Mouse (Mus musculus) ovary, postnatal 10 days (tissue): ENCODE measurements at regions not wholly inside any gene's neighbourhood (a gene's known extent, or its start where the extent isn't known, plus 50 kb on each side); places are given as distances from the start of the nearest gene placed in this dataset.

Experiments
- DNase-seq: peaks from one replicate; pipeline ENCODE4 v3.0.0; 2022; ENCODE audit warnings: low spot score

GRCm38 (mm10) chr8:78013101-78013500, 200.0 kb upstream of the Ttc29 start:
- DNase-seq: no peak

GRCm38 (mm10) chr8:78018430-78019180, 194.5 kb upstream of the Ttc29 start:
- no peak for DNase-seq

- no peak for DNase-seq
Measured at GRCm38 (mm10) chr8:78021473-78021872, 191.6 kb upstream of the Ttc29 start.

GRCm38 (mm10) chr8:78022986-78023385, 190.1 kb upstream of the Ttc29 start:
- DNase-seq: no peak

GRCm38 (mm10) chr8:78023467-78023866, 189.6 kb upstream of the Ttc29 start:
- DNase-seq: no peak

- no peak for DNase-seq
Measured at GRCm38 (mm10) chr8:78023936-78024335, 189.2 kb upstream of the Ttc29 start.

GRCm38 (mm10) chr8:78024964-78025363, 188.1 kb upstream of the Ttc29 start:
- no peak for DNase-seq

- no peak for DNase-seq
Measured at GRCm38 (mm10) chr8:78027371-78027770, 185.7 kb upstream of the Ttc29 start.

GRCm38 (mm10) chr8:78028928-78029327, 184.2 kb upstream of the Ttc29 start:
- DNase-seq: no peak

GRCm38 (mm10) chr8:78031811-78032210, 181.3 kb upstream of the Ttc29 start:
- no peak for DNase-seq

- DNase-seq: no peak
Measured at GRCm38 (mm10) chr8:78034687-78035086, 178.4 kb upstream of the Ttc29 start.

- no peak for DNase-seq
Measured at GRCm38 (mm10) chr8:78037218-78037617, 175.9 kb upstream of the Ttc29 start.

- no peak for DNase-seq
Measured at GRCm38 (mm10) chr8:78046691-78047090, 166.4 kb upstream of the Ttc29 start.

GRCm38 (mm10) chr8:78050768-78051167, 162.3 kb upstream of the Ttc29 start:
- DNase-seq: no peak

- DNase-seq: no peak
Measured at GRCm38 (mm10) chr8:78054435-78054834, 158.7 kb upstream of the Ttc29 start.

GRCm38 (mm10) chr8:78054920-78055319, 158.2 kb upstream of the Ttc29 start:
- DNase-seq: no peak

GRCm38 (mm10) chr8:78055531-78055930, 157.6 kb upstream of the Ttc29 start:
- no peak for DNase-seq

GRCm38 (mm10) chr8:78057357-78057756, 155.7 kb upstream of the Ttc29 start:
- no peak for DNase-seq

- no peak for DNase-seq
Measured at GRCm38 (mm10) chr8:78061827-78062719, 151.0 kb upstream of the Ttc29 start.

- DNase-seq: peak; percentile 17
Measured at GRCm38 (mm10) chr8:78063529-78063928, 149.6 kb upstream of the Ttc29 start.

GRCm38 (mm10) chr8:78064161-78064560, 148.9 kb upstream of the Ttc29 start:
- no peak for DNase-seq

- DNase-seq: no peak
Measured at GRCm38 (mm10) chr8:78065890-78066493, 147.1 kb upstream of the Ttc29 start.
